14 mouse cellular contexts compared by ENCODE assay signal in genomic region chr16:33708031-33708430, GRCm38 (mm10). TPM values are rescaled to one million over a fixed set of nuclear protein-coding genes. Genes with fewer than 3 reads are reported as not detected.
DNase-seq lines count a peak whose midpoint lies in the region; ATAC-seq and TF ChIP-seq lines count a peak whose summit lies in the region.
"Had no signal": no experiment of that assay in that cellular context is flagged by ENCODE, and none has a peak within 500 bp of the region (broad histone marks: within the 10 kb centered on the region; RNA-seq: fewer than 3 reads in every experiment).

No protein-coding gene starts in this region.

- no peak for ATAC-seq in kidney, embryonic 16.5 days (ENCODE audit: low FRiP score, low TSS enrichment)
- ATAC-seq: liver, postnatal 0 days had no signal

- TF ChIP-seq CTCF in kidney, adult 2 months (conservative IDR thresholded peaks at IDR 0.05; ENCODE audit: insufficient read depth, insufficient read length, low read depth, low read length) = no peak

- 0 out of 2 replicates have a peak overlapping the region, but pooled peaks have one; percentile 3 for H3K27ac ChIP-seq in kidney, adult 2 months (ENCODE audit: insufficient read depth, low read depth, low read length)
- no peak overlapping the region for H3K27ac ChIP-seq in kidney, embryonic 16.5 days (ENCODE audit: low read length)
- H3K27ac ChIP-seq in brown adipose tissue, adult 24 weeks (replicated peaks; ENCODE audit: low read depth, low read length) = peak overlapping the region; percentile 58; the same call in 1 of the 2 replicates
- no peak overlapping the region for H3K27ac ChIP-seq in hindbrain, embryonic 10.5 days
- H3K27ac ChIP-seq: embryonic facial prominence, embryonic 13.5 days; forebrain, embryonic 10.5 days; limb, embryonic 13.5 days had no signal

- no peaks in the 10 kb centered on the region for H3K9me3 ChIP-seq in kidney, embryonic 16.5 days (ENCODE audit: low read length)
- no peaks in the 10 kb centered on the region for H3K9me3 ChIP-seq in hindbrain, embryonic 10.5 days
- H3K9me3 ChIP-seq: embryonic facial prominence, embryonic 13.5 days; forebrain, embryonic 10.5 days; limb, embryonic 13.5 days; megakaryocyte, embryonic 14.5 days had no signal

- H3K27me3 ChIP-seq in kidney, adult 2 months (replicated peaks; ENCODE audit: control insufficient read depth, insufficient read depth, low read length) = no peaks in the 10 kb centered on the region
- no peaks in the 10 kb centered on the region for H3K27me3 ChIP-seq in kidney, embryonic 16.5 days (ENCODE audit: insufficient read depth, low read length)
- H3K27me3 ChIP-seq in hindbrain, embryonic 10.5 days (ENCODE audit: insufficient read depth, poor library complexity, severe bottlenecking) = no peaks in the 10 kb centered on the region
- H3K27me3 ChIP-seq: embryonic facial prominence, embryonic 13.5 days; limb, embryonic 13.5 days had no signal

- no peaks in the 10 kb centered on the region for H3K36me3 ChIP-seq in kidney, adult 2 months (ENCODE audit: control insufficient read depth, insufficient read depth, low read length)
- H3K36me3 ChIP-seq in kidney, embryonic 16.5 days (ENCODE audit: insufficient read depth, low read length) = no peaks in the 10 kb centered on the region
- peaks cover 71% of the 10 kb centered on the region for H3K36me3 ChIP-seq in hindbrain, embryonic 10.5 days

- H3K9ac ChIP-seq in kidney, embryonic 16.5 days (replicated peaks; ENCODE audit: low read length) = no peak overlapping the region
- H3K9ac ChIP-seq: embryonic facial prominence, embryonic 13.5 days; limb, embryonic 13.5 days; liver, postnatal 0 days had no signal

- no peak for TF ChIP-seq POLR2A in kidney, adult 2 months (IDR thresholded peaks at IDR 0.05; ENCODE audit: low read depth, low read length)

- peak; percentile 29 for DNase-seq in kidney, adult 2 months
- peak; percentile 47 to 58 for DNase-seq in CD8-positive naive resting alpha-beta T cell, adult 2 months (ENCODE audit: low read depth in 2 of 2, low spot score in 2 of 2)
- DNase-seq in thymus, postnatal 0 days (ENCODE audit: low spot score) = peak; percentile 77
- DNase-seq in layer of hippocampus, adult 9-11 months = no peak
- DNase-seq in hindbrain, embryonic 10.5 days (ENCODE audit: low spot score) = no peak
- DNase-seq: adrenal gland, postnatal 25 days; heart, postnatal 14 days; liver, postnatal 0 days had no signal

- no peak overlapping the region for H3K4me2 ChIP-seq in kidney, embryonic 16.5 days (replicated peaks; ENCODE audit: low read depth, low read length)
- H3K4me2 ChIP-seq: embryonic facial prominence, embryonic 13.5 days; limb, embryonic 13.5 days had no signal

- H3K4me3 ChIP-seq in kidney, adult 2 months (ENCODE audit: insufficient read depth, low read depth, low read length) = no peak overlapping the region
- no peak overlapping the region for H3K4me3 ChIP-seq in kidney, embryonic 16.5 days (ENCODE audit: low read length)
- H3K4me3 ChIP-seq in brown adipose tissue, adult 24 weeks (ENCODE audit: insufficient read depth, low read depth, low read length) = no peak overlapping the region
- H3K4me3 ChIP-seq in hindbrain, embryonic 10.5 days = no peak overlapping the region
- H3K4me3 ChIP-seq: embryonic facial prominence, embryonic 13.5 days; forebrain, embryonic 10.5 days; limb, embryonic 13.5 days; megakaryocyte, embryonic 14.5 days had no signal

- no peaks in the 10 kb centered on the region for H3K4me1 ChIP-seq in kidney, adult 2 months (ENCODE audit: control insufficient read depth, insufficient read depth, low read length)
- H3K4me1 ChIP-seq in kidney, embryonic 16.5 days (ENCODE audit: insufficient read depth, low read length) = peaks cover 17% of the 10 kb centered on the region
- peaks cover 29% of the 10 kb centered on the region for H3K4me1 ChIP-seq in brown adipose tissue, adult 24 weeks (ENCODE audit: control insufficient read depth, insufficient read depth, insufficient read length, low read length)
- H3K4me1 ChIP-seq in hindbrain, embryonic 10.5 days (replicated peaks) = peaks cover 30% of the 10 kb centered on the region

- 83% methylated on average over 10 of the region's 10 CpGs for WGBS in kidney, adult 2 months
- WGBS in kidney, embryonic 16.5 days = 89% methylated on average over 10 of the region's 10 CpGs
- 93% methylated on average over 10 of the region's 10 CpGs for WGBS in hindbrain, embryonic 10.5 days

RNA-seq across cellular contexts. Expression of gene Heg1, which starts 23.9 kb away (rescaled TPM):
- polyA plus RNA-seq in kidney, adult 2 months (2012; rRNA removed) = 26.7 and 28.4 TPM in 2 replicates
- 14.3 and 17.3 TPM in 2 replicates for polyA plus RNA-seq in kidney, embryonic 16.5 days (2015; fragmentation: Nextera tagmentation; extraction: Ambion mirVana)
- 23.0 and 34.7 TPM in 2 replicates for polyA plus RNA-seq in brown adipose tissue, adult 24 weeks (2012; ENCODE audit: insufficient read depth, insufficient read length, missing spikeins)
- polyA plus RNA-seq in thymus, postnatal 0 days (2015; fragmentation: Nextera tagmentation; extraction: Ambion mirVana) = 15.3 and 17.1 TPM in 2 replicates
- 21.9 and 22.8 TPM in 2 replicates for polyA plus RNA-seq in hindbrain, embryonic 10.5 days (2016; fragmentation: Nextera tagmentation; extraction: Ambion mirVana)

Comparison
In these comparisons a context has a peak if more than half of its experiments do, and no peak if none do; other contexts are left out.
1. H3K27ac ChIP-seq: peak in kidney, adult 2 months (single experiment) and brown adipose tissue, adult 24 weeks (single experiment); none in kidney, embryonic 16.5 days (single experiment) and hindbrain, embryonic 10.5 days (single experiment).
2. DNase-seq: peak in kidney, adult 2 months (single experiment), CD8-positive naive resting alpha-beta T cell, adult 2 months (2 of 2) and thymus, postnatal 0 days (single experiment); none in layer of hippocampus, adult 9-11 months (single experiment) and hindbrain, embryonic 10.5 days (single experiment).